Mouse (Mus musculus) left cerebral cortex, adult 18-20 months (tissue): ENCODE measurements around the gene Casc1. TPM values are rescaled to one million over a fixed set of nuclear protein-coding genes. Genes with fewer than 3 reads are reported as not detected.

Experiments
- DNase-seq, 2 experiments: peaks; one replicate each; pipeline ENCODE4 v3.0.0; 2021 to 2022; ENCODE audit warnings: low spot score in 2 of 2, mixed read lengths in 1 of 2
- long read RNA-seq, 2 experiments: library from polyadenylated mRNA; stranded (forward); transcript quantifications; one replicate each; pipeline ENCODE4 v2.0.0; 2021
- total RNA-seq, 2 experiments: library from RNA; stranded (reverse); gene quantifications; 2 replicates each; pipeline ENCODE4 v1.2.3; 2021

The Casc1 gene
- total RNA-seq = 1 to 10 TPM; 1.0 to 1.3 TPM
- long read RNA-seq, experiment 1 = 0 reads
- long read RNA-seq, experiment 2, partial matches to known transcripts = 0 of 1 reads
- long read RNA-seq, experiment 2, other reads (novel, unspliced or antisense) = 1 of 1 reads

- peak; percentile 98 for DNase-seq
Measured at GRCm38 (mm10) chr6:145210816-145211338, at the start of gene Casc1, which contains the start of gene Etfrf1. Gene Casc1 (minus strand): TSS chr6:145211005. Gene Etfrf1 (plus strand): TSS chr6:145211134.

GRCm38 (mm10) chr6:145256701-145257073 is 45.9 kb upstream of the Casc1 start:
- no peak for DNase-seq

GRCm38 (mm10) chr6:145255952-145256700 is 45.3 kb upstream of the Casc1 start:
- no peak for DNase-seq

- DNase-seq = peak; percentile 34 to 52
Measured at GRCm38 (mm10) chr6:145250820-145251219, 40.0 kb upstream of the Casc1 start.

DNA sequence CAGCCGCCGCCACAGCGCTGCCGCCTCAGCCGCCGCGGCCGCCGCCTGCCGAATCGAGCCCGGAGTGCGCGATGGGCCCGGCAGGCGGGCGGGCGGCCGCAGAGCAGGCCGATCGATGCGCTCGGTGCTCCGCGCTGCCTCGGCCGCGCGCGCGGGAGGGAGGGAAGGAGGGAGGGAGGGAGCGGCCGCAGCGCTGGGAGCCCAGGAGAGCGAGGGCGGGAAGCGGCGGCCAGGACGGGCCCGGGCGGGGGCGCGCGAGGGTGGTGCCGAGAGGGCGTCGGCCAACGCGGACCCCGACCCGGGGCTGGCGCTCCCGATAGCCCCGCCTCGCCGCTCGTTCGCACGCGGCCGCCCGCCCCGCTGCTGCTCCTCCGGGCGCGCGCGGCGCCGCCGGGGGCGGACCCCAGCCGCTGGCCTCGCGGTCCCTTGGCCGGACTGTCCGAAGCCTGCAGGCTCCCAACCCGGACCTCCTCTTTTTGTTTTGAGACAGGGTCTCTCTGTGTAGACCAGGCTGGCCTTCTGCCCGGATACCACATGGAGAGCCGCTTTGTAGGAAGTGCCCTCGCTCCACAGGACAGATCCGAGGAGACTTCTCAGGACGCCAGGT is 39.5 kb upstream of the Casc1 start, which contains the start of gene Kras:
Gene Kras, minus strand, starts transcription at position 55 of the 607 bp plus-strand sequence.
- peak; percentile 86 to 91 for DNase-seq

GRCm38 (mm10) chr6:145249291-145250184 is 38.7 kb upstream of the Casc1 start:
- DNase-seq = peak; percentile 39 to 51

GRCm38 (mm10) chr6:145247886-145248285 is 37.1 kb upstream of the Casc1 start:
- no peak for DNase-seq

DNA sequence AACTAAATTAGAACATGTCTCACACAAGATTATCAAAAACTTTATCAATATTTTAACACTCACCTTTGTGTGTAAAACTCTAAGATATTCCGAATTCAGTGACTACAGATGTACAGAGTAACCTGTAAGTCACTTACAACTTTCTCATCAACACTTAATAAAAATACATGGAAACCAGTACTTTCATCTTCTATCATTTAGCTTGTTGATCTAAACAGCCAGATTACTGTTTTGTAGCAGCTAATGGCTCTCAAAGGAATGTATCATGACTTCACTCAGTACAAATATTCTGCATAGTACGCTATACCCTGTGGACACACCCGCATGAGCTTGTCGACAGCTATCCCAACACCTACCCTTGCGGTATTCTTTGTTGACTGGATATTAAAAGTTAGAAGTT is 36.0 kb upstream of the Casc1 start:
- no peak for DNase-seq

GRCm38 (mm10) chr6:145242521-145242920 is 31.7 kb upstream of the Casc1 start:
- DNase-seq = no peak

- DNase-seq = no peak
Measured at GRCm38 (mm10) chr6:145240285-145240684, 29.5 kb upstream of the Casc1 start.

GRCm38 (mm10) chr6:145237148-145237547 is 26.3 kb upstream of the Casc1 start:
- no peak for DNase-seq

DNA sequence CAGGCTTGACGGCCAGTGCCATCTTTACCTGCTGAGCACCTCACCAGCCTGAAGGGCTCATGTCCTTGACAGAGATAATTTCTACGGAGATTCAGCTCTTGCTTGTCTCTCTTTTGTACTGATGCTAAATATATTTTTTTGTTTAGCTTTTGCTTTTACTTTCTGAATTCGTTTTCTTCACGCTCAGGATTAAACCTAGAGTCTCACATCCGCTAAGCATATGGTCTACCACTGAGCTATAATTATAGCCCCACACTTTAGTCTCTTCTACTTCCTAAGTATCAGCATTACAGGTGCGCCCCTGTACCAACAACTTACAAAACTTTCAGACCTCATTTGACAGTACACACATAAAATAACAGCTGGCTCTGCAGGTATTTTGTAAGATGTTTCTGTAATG is 24.6 kb upstream of the Casc1 start:
- DNase-seq = no peak

- no peak for DNase-seq
Measured at GRCm38 (mm10) chr6:145234391-145234790, 23.6 kb upstream of the Casc1 start.

DNA sequence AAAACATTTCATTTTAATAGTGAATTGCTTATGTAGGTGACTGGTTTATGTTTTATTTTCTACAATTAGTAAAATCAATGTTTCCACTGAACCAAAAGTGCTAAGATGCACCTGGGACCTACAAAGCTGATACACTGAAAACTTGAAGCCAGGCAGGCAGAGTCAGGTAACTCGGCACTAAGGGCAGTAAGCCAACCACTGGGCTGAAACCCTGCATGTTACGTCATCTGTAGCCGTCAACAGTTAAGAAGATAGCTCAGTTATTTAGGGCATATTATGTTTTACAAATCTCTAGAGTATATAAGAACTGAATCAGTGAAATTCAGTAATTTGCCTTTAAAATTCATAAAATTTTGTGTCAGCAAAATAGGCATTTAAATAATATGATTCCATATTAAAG is 15.5 kb upstream of the Casc1 start:
- DNase-seq = no peak

- DNase-seq = no peak
Measured at GRCm38 (mm10) chr6:145224246-145224645, 13.4 kb upstream of the Casc1 start.

- DNase-seq = no peak
Measured at GRCm38 (mm10) chr6:145215826-145216225, 5.0 kb upstream of the Casc1 start.

- no peak for DNase-seq
Measured at GRCm38 (mm10) chr6:145213916-145214315, 3.1 kb upstream of the Casc1 start.

- DNase-seq = no peak
Measured at GRCm38 (mm10) chr6:145211376-145212305, 836 bp upstream of the Casc1 start.

GRCm38 (mm10) chr6:145210056-145210680 is 637 bp downstream of the Casc1 start:
- no peak for DNase-seq

DNA sequence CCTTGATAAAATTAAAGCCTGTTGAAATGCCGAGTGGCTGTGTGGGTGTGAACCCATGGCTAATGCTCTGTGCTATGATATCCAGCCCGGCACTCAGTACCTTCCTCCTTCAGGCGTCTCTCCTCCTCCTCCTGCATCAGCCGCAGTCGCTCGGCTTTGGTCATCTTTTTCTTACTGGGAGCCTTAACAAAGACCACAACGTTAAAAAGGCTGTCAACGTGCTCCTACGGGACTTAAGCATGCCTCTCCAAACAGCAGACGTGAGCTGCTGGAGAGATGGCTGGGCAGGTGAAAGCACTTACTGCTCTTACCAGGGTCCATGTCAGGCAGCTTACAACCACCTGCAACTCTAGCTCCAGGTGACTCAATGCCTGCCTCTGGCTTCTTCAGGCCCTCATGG is 5.7 kb downstream of the Casc1 start:
- DNase-seq = no peak
